Mouse (Mus musculus) megakaryocyte, adult 5-6 weeks (primary cell): ENCODE data around the gene 1700042G07Rik. TPM values are rescaled to one million over a fixed set of nuclear protein-coding genes. Genes with fewer than 3 reads are reported as not detected.

Experiments
- ATAC-seq: 2 replicates; pipeline ENCODE4 v1.8.0; 2016; ENCODE audit warnings: mild to moderate bottlenecking, inconsistent platforms; ENCODE audit not compliant: poor library complexity, severe bottlenecking
- total RNA-seq, 2 experiments: library from RNA; stranded (forward) in 1 of 2; stranded (reverse) in 1 of 2; fragments of 153-499, 151-499 nt in 1 of 2; fragments of 221-1000, 200-1000 nt in 1 of 2; gene quantifications; 2 replicates each; pipeline versions ENCODE4 v1.2.3 to v1.2.4; 2015 to 2017

1700042G07Rik gene
- total RNA-seq, 2 experiments from 2014 or later = not detected

DNA sequence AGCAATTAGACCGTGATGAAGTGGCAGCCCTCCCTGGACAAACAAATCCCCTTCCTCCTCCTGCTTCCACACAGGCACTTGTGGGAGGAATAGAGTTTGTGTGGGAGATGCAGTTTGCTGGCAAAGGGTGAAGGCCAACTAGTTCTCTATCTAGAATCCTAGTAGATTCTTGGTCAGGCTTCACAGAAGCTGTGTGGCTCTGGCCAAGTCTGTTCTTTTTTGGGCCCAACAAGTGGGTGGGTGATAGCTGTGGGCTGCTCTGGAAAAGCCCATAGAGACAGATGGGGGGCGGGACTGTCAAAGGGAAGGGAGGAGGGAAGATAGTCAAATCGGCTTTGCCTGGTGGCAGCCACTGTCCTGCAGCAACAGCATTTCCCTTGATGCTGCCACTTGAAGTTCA is 12.4 kb upstream of the 1700042G07Rik start:
- ATAC-seq = no peak

DNA sequence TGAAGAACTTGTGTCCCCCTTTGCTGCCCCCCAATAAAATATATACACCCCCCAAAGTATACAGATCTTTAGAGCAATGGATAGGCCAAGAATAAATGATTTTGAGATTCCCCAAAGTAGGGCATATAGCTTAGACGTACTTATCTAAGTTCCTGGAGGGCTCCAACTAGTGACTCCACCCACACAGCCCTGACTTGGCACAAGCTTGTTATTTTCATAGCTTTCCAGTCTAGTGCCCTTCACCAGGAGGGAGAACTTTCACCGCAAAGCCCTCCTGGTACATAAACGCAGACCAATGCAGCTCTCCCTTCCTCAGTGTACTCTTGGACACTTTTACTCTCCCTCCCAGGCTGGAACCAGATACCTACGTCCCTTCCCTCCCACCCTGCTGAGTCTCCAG is 11.0 kb upstream of the 1700042G07Rik start:
- no peak for ATAC-seq

DNA sequence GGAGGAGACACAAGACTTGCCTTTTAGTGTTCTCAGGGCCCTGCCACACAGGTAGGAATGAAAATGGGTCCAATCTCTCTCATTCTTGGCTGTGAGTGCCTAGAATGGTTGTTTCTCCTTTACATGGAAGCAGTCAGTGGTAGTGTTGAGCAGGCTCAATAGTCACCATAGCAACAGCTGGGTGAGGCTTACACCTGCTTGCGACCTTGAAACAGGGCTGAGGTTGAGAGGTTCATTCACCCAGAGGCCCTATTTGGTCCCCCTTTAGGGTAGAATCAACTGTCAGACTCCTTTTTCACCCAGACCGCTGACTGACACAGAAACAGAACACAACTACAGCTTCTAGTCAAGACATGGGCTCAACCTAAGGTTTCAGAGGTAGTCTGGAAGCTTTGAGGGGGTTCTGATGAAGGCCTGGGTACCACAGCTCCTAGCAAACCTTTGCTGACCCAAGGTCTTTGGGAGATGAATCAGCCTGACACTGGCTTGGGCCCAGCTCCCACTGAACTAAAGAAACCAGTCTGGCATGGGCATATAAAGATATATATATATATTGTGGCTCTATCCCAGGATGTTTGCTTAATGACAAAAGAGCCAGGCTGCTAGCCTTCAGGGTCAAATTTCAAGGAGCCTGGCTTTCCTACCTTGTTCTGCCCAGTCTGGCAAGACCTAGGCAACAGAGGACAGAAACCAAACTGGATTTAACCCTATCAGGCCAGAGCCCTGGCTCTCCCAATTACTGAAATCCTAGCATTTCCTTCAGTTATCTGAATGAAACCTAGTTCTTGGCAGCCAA is 8.2 kb upstream of the 1700042G07Rik start:
- ATAC-seq = no peak

DNA sequence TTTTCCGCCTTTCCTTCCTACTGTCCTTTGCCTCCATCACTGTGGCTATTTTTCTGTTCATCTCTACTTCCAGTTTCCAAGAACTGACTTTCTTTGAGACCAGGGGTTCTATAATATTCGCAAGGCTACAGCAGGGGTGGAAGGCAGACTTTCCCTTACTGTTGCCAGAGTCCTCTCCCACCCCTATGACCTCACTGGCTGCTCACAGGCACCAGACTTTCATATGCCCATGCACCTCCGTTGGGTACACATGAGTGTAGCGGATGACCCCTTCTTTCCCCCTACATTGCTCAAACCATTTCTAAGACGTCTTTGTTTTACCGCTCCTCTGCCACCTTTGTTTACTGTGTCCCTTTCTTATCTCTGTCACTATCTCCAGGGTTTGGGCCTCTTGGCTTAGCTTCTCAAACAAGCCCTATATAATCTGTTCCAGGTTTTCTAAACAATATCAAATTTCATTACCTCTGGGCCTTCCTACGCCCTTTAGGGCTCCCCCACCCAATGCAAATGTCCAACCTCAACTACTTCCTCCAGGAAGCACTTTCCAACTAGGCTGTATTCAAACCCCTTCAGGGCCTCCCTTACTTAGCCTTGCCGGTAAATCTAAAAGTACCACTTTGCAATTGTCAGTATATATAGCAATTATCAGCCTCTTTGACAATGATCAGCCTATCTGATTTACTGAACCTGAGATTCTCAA is 7.3 kb upstream of the 1700042G07Rik start:
- no peak for ATAC-seq

DNA sequence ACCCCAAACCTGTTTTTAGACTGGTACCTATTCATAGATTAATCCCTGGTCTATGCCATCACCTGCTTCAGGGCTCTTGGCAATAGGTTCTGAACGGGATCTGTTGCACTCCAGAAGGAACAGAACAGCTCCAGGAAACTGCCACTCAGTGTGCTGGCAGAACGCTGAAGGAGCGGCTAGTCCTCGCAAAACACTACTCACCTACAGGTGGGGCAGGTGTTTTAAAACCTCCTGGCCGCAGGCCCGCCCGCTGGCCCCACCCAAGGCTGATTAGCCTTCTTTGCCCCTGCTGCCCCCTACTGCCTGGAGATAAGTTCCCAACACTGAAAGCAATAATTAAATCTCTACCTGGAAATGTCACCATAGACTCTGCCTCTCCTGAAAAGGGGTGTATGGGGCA is 5.8 kb upstream of the 1700042G07Rik start, which contains the start of gene Tspan1:
Tspan1 (minus strand) TSS at position 198 of the 400 bp plus-strand sequence.
- ATAC-seq = no peak

DNA sequence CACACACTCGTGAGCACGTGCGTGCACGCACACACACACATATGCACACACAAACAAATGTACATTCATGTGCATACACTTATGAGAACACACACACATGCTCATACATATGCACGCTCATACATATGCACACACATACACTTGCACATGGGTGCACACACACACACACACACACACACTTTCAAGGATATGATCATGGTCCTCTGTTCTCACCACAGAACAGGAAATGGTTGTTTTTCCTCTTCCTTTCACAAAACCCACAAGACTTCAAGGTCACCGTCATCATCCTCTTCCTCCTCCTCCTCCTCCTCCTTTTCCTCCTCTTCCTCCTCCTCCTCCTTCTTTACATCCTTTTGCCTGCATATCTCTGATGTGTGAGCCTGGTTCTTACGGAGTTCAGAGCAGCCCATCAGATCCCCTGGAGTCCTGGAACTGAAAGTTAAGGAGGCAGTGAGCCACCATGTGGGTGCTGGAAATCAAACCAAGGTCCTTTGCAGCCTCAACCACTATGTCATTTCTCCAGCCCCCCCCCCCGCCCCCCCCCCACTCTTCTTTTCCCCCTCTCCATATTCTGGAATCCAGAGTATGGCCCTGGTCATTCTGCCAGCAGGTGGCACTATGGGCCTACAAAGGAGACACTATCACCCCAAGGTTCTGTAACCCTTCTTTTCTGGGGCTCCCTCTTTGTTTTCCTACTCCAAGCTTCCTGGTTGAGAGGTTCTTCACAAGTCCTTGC is 4.4 kb upstream of the 1700042G07Rik start:
- peak; percentile 87 for ATAC-seq

DNA sequence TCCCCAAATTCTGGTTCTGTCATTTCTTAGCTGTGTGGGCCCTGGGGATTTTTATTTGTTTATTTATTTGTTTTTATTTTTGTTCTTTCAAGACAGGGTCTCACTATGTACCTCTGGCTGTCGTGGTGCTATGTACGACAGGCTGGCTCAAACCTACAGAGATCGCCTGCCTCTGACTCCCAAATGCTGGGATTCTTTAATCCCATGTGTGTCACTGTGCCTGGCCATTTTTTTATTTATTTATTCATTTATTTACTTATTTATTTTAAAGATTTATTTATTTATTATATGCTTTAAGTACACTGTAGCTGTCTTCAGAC is 3.9 kb upstream of the 1700042G07Rik start:
- no peak for ATAC-seq

DNA sequence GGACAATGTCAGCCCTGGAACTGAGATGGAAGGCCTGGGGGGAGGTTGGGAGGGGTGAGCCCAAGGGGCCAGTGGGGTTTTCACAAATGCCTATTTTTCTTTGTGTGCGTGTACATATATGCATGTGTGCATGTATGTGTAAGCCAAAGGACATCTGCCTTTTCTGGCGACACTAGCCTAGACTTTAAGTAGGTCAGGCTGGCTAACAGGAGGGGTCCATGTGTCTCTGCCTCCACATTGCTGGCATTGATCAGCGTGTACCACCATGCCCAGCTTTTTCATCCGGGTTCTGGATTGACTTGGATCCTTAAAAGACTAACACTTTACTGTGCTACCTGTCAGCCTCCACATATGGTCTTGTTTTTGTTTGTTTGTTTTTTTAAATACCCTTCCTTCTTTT is 580 bp downstream of the 1700042G07Rik start:
- ATAC-seq = no peak

DNA sequence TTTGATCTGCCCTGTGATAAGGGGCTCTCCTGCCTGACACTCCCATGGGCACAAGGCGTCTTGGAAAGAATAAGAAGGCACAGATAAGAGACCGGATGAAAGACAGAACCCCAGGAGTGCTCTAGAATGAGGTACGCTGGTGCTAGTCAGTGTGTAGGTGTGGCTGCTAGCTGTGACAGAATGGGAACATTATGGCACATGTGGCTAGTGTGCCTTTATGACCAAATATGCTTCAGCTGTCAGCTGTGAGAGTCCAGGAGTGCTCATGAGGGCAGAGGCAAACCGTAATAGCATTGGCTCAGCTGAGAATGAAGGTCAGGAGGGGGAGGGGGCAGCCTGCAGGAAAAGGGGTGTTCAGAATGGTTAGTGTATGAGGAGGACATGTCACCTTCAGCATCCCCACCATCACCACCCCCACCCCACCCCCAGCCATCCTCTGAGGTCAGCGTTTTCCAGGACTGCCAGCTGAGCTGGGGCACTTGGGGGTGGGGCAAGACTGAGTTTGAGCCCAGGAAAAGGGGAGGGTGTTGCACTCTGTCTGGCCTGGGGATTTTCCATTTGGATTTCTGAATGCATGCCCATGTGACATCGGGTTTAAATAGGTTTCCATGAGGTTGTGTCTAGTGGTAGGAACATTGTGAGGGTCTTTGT is 1.4 kb downstream of the 1700042G07Rik start:
- no peak for ATAC-seq

DNA sequence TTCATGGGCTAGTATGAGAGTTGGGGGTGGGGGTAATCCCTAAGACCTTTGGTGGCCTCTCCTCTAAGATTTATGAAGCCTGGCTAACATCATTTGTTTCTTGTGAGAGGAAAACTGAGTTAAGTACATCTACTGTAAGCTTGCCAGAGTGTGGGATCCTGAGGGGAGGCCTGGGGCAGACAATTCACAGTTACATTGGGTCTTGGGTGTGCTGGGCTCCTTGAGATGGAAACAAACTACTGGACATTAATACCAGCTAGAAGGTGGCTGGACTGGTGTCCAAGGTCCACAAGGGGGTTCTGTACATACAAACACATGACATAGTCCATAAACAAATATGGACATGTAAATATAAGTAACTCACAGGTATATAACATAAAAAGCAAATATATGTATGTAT is 2.0 kb downstream of the 1700042G07Rik start:
- no peak for ATAC-seq

DNA sequence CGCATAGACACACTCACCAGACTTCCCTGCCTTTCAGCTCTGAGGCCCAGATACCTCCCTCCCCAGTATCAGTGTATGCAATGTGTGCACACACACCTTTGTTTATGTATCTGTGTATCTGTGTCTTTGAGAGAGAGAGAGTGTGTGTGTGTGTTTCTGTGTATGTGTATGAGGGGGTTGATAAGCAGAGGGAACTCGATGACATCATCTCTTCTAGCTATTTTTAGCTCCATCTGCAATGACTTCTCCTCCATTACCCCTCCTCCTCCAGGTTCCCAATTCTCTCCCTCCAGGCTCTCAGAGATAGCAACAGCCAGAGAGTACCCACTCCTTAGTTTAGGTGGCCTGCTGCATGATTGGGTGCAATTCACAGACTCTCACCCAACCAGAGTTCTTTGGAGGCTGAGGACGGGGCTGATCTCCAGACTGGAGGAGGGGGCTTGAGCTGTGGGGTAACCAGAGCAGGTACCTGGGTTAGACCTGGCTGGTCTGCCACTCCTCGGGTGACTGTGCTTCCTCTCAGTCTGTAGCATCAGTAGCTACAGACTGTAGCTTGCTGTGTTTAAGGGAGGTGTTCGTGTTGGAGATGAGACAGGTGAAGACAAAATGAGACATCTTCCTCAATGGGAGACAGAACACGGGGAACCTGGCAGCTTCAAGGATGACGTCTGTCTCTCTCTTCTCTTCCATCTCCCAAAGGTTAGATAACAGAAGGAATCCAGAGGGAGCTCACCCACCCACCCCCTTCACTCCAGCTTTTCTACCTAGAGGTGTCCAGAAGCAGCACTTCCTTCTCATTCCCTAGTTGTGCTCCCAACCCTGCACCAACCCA is 2.8 kb downstream of the 1700042G07Rik start:
- ATAC-seq = peak; percentile 9; the same call in 1 of the 2 replicates

DNA sequence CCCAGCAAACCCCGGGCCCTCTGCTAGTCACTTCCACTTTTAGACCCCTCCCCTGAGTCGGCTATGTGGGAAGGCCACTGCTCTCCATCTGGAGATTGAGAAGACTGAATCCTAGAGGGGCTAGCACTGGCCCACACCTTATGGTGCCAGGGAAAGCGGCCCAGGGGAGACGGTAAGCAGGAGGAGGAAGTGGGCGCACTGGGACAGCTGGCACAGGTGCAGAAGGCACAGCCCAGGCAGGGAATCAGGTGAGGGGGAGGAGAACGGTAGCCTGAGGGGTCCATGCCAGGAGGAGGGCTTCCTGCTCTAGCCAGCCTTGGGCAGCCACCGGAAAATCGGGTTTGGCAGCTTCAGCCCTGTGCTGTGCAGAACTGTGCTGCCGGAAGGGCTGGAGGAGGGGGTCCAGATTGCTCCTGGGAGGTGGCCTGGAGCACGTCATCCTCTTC is 3.4 kb downstream of the 1700042G07Rik start:
- peak; percentile 53 for ATAC-seq

DNA sequence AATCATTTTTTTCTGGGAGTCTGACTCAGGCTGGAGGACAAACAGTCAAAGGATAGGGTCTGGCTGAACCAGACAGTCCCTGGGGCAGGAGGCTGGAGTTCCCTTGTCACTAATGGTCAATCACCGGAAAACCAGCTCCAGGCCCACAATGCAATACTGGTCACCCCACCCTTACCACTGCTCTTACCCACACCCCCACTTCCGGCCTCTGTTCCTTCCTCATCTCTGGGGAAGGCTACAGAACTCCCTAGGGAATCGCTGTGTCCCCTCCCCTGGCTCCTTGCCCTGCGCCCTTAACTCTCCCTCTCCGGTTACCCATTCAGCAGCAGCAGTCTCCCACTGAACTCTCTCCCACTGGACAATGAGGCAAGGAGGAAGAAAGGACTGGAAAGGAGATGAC is 4.0 kb downstream of the 1700042G07Rik start:
- peak; percentile 61 for ATAC-seq

DNA sequence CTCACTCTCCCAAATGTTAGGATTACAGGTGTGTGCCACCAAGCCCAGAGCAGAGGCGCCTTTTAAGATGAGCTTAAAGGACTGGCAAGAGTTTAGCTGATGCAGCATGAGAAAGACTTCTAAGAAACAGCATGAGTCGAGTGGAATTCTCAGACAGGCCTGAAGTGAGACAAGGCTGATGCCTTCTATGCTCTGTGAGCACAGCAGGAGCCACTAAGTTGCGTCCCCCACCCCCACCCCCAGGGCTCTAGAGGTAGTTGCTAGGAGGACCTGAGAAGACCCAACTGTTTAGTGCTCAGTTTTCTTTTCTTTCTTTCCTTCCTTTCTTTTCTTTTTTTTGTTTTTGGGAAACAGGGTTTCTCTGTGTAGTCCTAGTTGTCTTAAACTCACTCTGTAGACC is 8.9 kb downstream of the 1700042G07Rik start:
- no peak for ATAC-seq

DNA sequence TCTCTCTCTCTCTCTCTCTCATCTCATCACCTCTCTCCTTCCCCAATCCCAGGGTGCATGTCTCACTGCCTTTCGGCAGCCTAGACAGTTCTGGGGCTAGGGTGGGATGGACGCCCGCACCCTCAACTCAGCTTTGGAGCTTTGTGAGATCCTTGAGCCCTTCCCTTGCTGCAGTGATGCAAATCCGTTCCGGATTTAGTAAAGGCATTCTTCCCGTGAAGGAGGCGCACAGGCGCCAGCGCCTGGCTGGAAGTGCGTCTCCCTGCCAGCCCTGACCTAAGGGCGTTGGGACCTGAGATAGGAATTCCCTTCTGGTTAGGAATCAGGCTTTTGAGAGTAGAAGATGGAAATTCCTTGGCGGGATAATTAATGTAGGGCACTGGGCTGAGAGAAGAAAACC is 9.6 kb downstream of the 1700042G07Rik start:
- no peak for ATAC-seq

DNA sequence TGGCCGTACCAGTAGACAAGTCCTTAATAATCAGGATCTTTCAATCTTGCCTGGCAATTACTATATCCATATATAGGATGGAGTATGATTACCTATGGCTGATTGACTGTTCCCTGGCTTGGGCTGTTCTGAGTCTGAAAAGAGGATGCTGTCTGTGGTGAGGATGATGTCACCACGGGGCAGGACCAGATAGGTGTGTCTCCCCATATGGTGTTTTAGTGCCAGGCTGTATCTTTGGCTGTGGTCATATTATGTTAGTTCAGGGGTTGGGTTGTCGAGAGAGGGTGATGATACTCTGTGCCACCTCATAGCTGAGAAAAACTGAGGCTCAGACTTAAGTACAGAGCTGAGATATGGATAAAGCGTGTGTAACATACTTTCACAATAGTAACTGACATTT is 11.9 kb downstream of the 1700042G07Rik start:
- ATAC-seq = peak; percentile 64

DNA sequence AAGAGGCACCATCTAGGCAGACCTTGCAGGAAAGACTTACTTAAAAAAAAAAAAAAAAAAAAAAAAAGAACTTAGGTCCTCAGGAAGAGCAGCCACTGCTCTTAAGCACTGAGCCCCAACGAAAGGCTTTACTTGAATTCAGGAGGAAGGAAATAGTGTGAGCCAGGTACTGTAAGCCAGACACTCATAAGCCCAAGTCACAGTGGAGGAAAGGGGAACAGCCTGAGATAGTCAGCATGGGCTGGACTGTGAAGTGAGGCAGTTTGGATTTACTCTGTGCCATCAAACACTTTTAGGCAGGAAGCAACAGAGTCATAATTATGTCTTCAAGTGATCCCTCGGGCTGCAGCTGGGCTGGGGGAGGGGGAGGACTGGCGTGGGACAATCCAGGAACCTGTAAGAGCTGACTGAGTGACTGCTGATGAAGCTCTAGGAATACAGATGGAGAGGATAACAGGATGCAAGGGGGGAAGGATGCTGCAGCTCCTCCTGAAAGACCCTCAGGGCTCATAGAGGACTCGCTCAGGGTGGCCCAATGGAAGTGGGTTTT is 19.2 kb downstream of the 1700042G07Rik start:
- no peak for ATAC-seq

DNA sequence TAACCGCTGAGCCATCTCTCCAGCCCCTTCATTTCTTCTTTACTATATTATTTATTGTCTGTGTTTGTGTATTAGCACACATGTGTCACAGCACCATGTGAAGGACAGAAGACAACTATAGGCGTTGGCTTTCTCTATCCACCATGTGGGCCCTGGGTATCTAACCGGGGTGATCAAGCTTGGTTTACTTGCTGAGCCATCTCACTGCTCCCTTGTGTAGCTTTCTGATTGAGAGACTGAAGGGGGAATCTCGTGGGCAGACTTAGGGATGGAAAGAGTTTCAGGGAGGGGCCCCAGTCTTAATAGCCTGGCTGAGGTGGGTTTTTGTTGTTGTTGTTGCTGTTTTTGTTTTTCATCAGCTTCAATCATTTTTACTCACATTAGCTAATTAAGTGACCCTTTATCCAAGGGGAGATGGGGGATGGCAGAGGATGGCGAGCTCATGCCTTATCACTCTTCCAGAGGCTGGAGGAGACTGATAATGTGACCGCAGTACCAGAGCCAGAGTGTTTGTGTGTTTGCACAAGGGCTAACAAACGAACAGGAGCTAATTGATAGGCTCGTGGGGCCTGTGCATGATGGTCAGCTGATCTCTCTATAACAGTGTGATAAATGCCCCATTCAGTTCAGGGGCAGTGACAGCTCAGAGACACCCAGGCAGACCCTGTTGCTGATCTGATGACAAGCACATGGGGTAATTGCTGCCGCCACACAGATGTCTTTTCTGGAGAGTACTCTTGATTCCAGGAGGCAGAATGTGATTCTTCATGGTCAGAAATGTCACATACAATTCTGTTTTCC is 20.6 kb downstream of the 1700042G07Rik start:
- ATAC-seq = peak; percentile 24; the same call in 1 of the 2 replicates

DNA sequence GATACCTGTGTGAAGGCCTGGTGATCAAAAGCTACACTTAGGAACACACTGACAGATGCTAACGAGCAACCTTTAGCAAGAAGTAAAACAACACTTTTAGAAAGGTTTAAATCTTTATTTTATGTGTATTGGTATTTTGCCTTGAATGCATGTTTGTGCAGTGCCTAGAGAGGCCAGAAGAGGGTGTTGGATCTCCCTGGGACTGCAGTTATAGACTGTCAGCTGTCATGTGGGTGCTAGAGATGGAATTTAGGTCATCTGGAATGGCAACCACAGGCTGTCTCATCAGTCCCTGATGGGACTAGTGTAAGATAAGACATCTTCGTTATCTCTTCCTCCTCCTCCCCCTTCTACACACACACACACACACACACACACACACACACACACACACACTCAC is 25.2 kb downstream of the 1700042G07Rik start:
- no peak for ATAC-seq
